Mouse (Mus musculus) mouse embryonic stem cell (cell line): Measurements from ENCODE around the gene Olfr1321.

Experiments used
- in situ Hi-C, 2 experiments: fragments of 300-500 bp; cut with MboI; formaldehyde crosslinking; loops; 1 replicate in 1 of 2; 3 replicates in 1 of 2; pipeline ENCODE4 v1.14.3; 2019 to 2020; ENCODE audit warnings: low sequenced_read_pairs in 2 of 2, low pct_unique_long_range_greater_than_20kb in 1 of 2, mixed read lengths in 1 of 2; ENCODE audit not compliant: unreplicated experiment in 1 of 2

Gene Olfr1321

GRCm38 (mm10) chrX:49734959-49735358 lies at the start of gene Olfr1321:
Gene Olfr1321, minus strand, starts transcription at chrX:49735059.
- in situ Hi-C loops: no loop called here

GRCm38 (mm10) chrX:49770828-49771227 lies 36.0 kb upstream of the Olfr1321 start:
- in situ Hi-C loops: no loop called here

- in situ Hi-C loops: no loop called here
These were observed 10.3 kb upstream of the Olfr1321 start for GRCm38 (mm10) chrX:49745192-49745591.
